Mouse (Mus musculus) urinary bladder, postnatal 14 days (tissue): Measurements from ENCODE around the gene Tk2.
A peak's percentile ranks its signal among the peaks of the same experiment; 100 is the strongest.

Source experiments
- DNase-seq: peaks from one replicate; pipeline ENCODE4 v3.0.0; 2021; ENCODE audit warnings: low spot score

Tk2 gene

GRCm38 (mm10) chr8:104219806-104220205 is 28.6 kb downstream of the Tk2 start:
- DNase-seq: peak; percentile 70

DNA sequence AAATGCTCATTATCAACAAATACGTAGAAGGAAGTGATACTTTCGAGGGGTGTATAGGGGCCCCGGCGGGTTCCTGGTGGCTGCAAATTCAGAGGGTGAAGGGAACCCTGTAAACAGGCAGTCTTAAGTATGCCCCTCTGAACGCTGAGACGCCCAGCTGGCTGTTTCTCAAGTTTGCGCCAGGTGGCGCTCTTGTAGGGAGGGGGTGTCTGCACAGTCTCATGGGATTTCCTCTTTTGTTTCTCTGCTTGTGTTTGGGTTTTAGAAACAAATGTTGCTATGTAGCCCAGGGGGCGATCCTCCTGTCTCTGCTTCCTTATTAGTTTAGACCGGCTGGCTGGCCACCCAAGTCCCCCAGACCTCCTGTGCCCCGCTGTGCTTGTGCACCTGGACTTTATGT is 29.3 kb downstream of the Tk2 start:
- peak; percentile 48 for DNase-seq

DNA sequence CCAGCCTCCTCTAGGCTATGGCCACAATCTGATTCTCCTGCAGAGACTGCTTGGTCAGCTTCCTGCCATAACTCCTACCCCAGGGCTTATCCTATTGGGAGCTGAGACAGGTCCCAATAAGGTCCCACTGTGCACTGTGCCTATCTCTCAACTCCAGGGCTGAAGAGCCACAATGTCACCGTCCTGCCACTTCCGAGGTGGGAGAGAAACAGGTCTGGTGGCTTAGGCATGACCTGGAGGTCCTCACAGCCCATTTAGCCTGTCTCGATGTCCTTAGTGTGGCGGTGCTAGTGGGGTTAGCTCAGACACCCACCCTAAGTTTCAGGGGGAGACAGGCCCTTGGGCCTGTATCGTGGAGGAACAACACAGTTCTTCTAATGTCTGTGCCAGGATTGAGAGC is 30.8 kb downstream of the Tk2 start:
- no peak for DNase-seq

DNA sequence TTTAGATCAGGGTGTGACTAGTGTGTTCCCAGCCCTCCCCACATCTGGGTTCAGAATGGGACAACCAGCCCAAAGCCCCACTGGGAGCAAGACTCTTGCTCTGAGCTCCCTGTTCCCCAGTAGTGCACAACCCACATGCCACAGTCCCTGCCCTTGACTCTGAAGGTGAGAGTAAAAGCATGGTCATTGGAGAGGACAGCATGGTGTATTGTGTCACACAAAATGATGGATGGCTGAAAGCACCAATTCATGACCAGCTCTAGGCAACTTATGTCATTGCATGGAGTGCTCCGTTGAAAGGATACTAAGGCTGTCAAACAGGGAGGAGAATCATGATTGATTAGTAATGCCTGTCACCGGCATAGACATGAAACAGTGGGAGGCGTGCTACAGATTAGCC is 43.1 kb downstream of the Tk2 start:
- DNase-seq: no peak

- DNase-seq: no peak
These were observed 46.0 kb downstream of the Tk2 start for GRCm38 (mm10) chr8:104202320-104202719.

DNA sequence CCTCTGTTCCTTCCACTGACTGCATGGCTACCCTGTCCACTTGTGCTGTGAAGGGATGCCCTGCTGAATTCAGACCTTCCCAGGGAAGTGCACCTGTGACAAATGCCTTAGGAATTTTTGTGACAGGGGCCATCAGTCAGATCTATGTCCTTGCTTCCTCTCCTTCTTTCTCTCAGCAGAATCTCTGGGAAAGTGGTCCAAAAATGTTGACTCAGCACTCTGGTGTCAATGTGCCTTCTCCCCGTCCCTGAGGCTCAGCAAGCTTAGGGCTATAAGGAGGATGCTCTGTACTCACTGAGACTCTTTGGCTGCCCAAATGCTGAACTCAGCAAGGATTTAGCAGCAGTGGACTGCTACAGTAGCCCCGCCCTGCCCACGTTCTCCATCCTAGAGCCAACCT is 46.7 kb downstream of the Tk2 start:
- DNase-seq: no peak

DNA sequence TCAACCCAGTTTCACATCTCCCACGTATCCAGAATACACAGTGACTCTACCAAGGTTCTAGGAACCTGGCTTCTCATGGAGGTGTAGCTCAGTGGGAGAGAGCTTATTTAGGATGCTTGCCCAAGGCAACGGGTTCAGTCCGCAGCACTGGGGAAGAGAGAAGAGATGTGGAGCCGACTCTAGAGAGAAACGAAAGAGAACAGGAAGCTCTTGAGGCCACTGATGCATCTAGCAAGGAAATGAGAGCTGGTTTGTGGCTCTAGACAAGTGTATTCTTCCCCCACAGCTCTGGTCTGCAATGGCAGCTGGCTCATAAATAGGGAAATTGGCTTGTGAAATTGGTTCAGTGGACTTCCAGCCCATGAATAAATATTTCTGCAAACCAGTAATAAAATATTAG is 48.6 kb downstream of the Tk2 start:
- no peak for DNase-seq

DNA sequence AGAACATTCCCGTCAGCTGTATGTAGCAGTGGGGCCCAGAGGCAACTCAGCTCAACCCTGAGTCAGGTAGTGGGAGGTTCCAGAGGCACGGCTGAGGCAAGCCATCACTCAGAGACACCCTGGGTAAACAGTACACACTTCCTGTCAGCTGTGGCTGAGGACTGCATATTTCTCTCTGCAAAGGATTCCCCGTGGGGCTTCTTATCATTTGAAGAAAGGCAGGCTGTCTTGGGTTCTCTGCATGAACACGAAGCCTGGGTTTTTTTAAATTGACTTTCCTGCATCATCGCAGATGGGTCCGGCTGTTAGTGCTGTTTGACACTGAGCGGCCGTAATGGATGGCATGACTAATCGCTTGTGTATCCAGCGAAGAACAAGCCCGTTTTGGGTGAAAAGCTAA is 56.9 kb downstream of the Tk2 start:
- peak; percentile 34 for DNase-seq

GRCm38 (mm10) chr8:104190777-104191468 is 57.4 kb downstream of the Tk2 start:
- DNase-seq: no peak

DNA sequence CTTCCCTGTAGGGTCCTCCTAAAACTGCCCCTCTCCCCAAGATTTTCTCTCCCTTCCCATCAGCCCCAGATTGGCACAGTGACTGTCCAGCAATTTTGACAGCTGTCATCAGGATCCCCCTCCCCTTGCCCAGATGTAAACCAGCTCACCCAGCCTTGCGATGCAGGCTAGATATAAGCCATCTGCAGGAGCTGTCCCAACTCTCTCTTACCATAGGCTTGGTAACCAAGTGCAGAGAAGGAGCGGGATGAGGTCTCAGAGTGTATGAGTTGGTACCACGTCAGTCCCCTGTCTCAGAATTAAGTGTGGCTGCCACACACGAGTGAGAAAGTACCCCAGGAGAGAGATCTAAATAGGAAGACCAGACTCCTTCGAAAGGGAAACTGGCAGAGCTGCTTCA is 59.9 kb downstream of the Tk2 start:
- DNase-seq: no peak

DNA sequence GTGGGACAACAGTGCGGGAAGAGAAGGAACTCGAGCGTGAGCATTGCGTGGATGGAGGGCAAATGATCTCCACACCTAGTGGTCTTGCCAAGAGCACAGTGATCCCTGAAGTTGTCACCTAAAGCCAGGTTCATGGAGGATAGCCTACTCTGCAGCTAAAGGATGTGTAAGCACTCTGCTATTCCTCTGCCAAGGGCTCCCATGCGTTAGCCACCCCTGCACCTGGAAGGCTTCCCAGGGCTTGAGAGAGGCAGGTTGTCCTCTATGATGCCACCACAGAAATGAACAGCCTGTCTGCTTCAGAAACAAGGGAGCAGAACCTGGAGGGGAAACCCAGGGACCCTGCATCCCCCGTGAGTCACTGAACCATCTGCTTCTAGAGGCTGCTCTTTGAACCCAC is 60.7 kb downstream of the Tk2 start:
- DNase-seq: no peak

GRCm38 (mm10) chr8:104186827-104187226 is 61.5 kb downstream of the Tk2 start:
- no peak for DNase-seq

DNA sequence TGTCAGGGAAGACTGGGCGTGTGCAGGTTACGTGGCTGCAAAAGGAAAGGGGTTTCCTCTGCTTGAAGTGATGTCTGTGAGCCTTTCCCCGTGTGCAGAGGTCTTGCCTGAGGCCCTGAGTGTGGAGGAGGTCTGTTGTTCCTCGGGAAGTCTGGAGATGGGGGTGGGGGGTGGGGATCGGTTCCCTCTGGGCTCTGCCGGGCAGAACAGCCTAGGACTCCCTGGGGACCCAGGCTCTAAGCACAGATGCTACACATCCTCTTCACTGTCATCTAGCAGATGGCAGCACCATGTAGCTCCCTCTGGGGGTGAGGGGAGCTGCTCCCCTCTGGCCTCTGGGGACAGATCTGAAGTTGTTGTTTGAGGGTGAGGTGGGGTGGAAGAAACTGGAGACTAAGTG is 63.5 kb downstream of the Tk2 start:
- no peak for DNase-seq

- no peak for DNase-seq
These were observed 71.3 kb downstream of the Tk2 start for GRCm38 (mm10) chr8:104177054-104177453.
